In the genomic region with DNA sequence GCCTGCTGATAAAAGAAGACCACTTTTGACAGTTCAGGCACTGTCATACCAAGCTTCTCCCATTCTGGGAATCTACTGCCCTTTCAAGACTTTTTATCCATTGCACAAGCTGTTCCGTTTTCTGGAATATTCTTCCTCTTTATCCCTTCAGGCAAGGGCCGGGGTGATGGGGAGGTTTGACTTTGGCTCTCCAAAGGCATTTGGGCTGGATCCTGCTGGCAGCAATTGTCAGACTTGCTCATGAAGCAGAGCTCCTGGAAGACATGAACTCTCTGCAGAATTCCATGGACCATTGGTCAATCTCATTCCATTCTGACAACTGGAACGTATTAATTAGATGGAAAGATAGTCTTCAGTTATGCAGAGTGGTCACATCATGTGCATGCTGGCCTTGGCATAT, we compare ENCODE assay signal across 17 mouse cellular contexts.
A peak's percentile ranks its signal among the peaks of the same experiment; 100 is the strongest.
DNase-seq lines count a peak whose midpoint lies in the region; ATAC-seq and TF ChIP-seq lines count a peak whose summit lies in the region.
"Had no signal": no experiment of that assay in that cellular context is flagged by ENCODE, and none has a peak within 500 bp of the region (broad histone marks: within the 10 kb centered on the region; RNA-seq: fewer than 3 reads in every experiment).

No protein-coding gene starts in this region.

- TF ChIP-seq CTCF in kidney, adult 2 months (conservative IDR thresholded peaks at IDR 0.05; ENCODE audit: insufficient read depth, insufficient read length, low read depth, low read length), result no peak

- no peaks in the 10 kb centered on the region for H3K27me3 ChIP-seq in kidney, adult 2 months (replicated peaks; ENCODE audit: control insufficient read depth, insufficient read depth, low read length)
- no peaks in the 10 kb centered on the region for H3K27me3 ChIP-seq in kidney, embryonic 15.5 days
- H3K27me3 ChIP-seq: CH12.LX; forebrain, embryonic 13.5 days; liver, embryonic 15.5 days; midbrain, embryonic 15.5 days had no signal

- no peak for TF ChIP-seq POLR2A in kidney, adult 2 months (IDR thresholded peaks at IDR 0.05; ENCODE audit: low read depth, low read length)

- H3K27ac ChIP-seq in kidney, adult 2 months (ENCODE audit: insufficient read depth, low read depth, low read length), result no peak overlapping the region
- no peak overlapping the region for H3K27ac ChIP-seq in kidney, embryonic 15.5 days
- H3K27ac ChIP-seq: forebrain, embryonic 13.5 days; limb, embryonic 13.5 days; liver, embryonic 15.5 days; midbrain, embryonic 15.5 days had no signal

- ATAC-seq in kidney, embryonic 15.5 days (replicated peaks; ENCODE audit: low FRiP score), result no peak
- ATAC-seq in monocyte, adult 5-6 weeks (replicated peaks; ENCODE audit: insufficient number of reproducible peaks, low FRiP score, low TSS enrichment, poor library complexity, severe bottlenecking), result no peak
- ATAC-seq: activated CD4-positive, CD25-positive, alpha-beta regulatory T cell, adult 4 months; forebrain, embryonic 13.5 days; midbrain, embryonic 15.5 days had no signal

- H3K4me2 ChIP-seq in kidney, embryonic 15.5 days, result no peak overlapping the region
- H3K4me2 ChIP-seq: forebrain, embryonic 13.5 days; limb, embryonic 13.5 days; liver, embryonic 15.5 days; midbrain, embryonic 15.5 days had no signal

- peak; percentile 15 for DNase-seq in adrenal gland, adult 2 months
- DNase-seq in adrenal gland, adult 18-20 months (ENCODE audit: low spot score in 2 of 2), result no peak
- peak; percentile 14 for DNase-seq in kidney, adult 2 months
- DNase-seq in gastrocnemius, adult 8-10 months (ENCODE audit: low spot score in 2 of 2), result peak; percentile 40 to 42
- DNase-seq in heart, postnatal 36 days, result peak; percentile 33 to 63
- no peak for DNase-seq in MN1 (ENCODE audit: low spot score)
- DNase-seq: cerebellum, adult 9-10 months; kidney, postnatal 10 days; thymus, postnatal 25 days had no signal

- H3K9ac ChIP-seq in kidney, embryonic 15.5 days, result no peak overlapping the region
- H3K9ac ChIP-seq: forebrain, embryonic 13.5 days; limb, embryonic 13.5 days; liver, embryonic 15.5 days; midbrain, embryonic 15.5 days had no signal

- H3K9me3 ChIP-seq in kidney, embryonic 15.5 days (replicated peaks), result no peaks in the 10 kb centered on the region
- H3K9me3 ChIP-seq: forebrain, embryonic 13.5 days; limb, embryonic 13.5 days; liver, embryonic 15.5 days; midbrain, embryonic 15.5 days had no signal

- intact Hi-C loops in heart, postnatal 36 days (cut with DNase I), result no loop called here

- H3K36me3 ChIP-seq in kidney, adult 2 months (ENCODE audit: control insufficient read depth, insufficient read depth, low read length), result no peaks in the 10 kb centered on the region
- no peaks in the 10 kb centered on the region for H3K36me3 ChIP-seq in kidney, embryonic 15.5 days
- H3K36me3 ChIP-seq: limb, embryonic 13.5 days; liver, embryonic 15.5 days; midbrain, embryonic 15.5 days had no signal

- H3K4me1 ChIP-seq in kidney, adult 2 months (ENCODE audit: control insufficient read depth, insufficient read depth, low read length), result peaks cover 13% of the 10 kb centered on the region
- H3K4me1 ChIP-seq in kidney, embryonic 15.5 days, result peaks cover 8% of the 10 kb centered on the region
- H3K4me1 ChIP-seq: liver, embryonic 15.5 days; midbrain, embryonic 15.5 days had no signal

- no peak overlapping the region for H3K4me3 ChIP-seq in kidney, adult 2 months (ENCODE audit: insufficient read depth, low read depth, low read length)
- H3K4me3 ChIP-seq in kidney, embryonic 15.5 days (replicated peaks), result no peak overlapping the region
- H3K4me3 ChIP-seq: forebrain, embryonic 13.5 days; limb, embryonic 13.5 days; liver, embryonic 15.5 days; midbrain, embryonic 15.5 days had no signal

- 71% methylated on average over 3 of the region's 3 CpGs for WGBS in kidney, adult 2 months
- WGBS in kidney, embryonic 15.5 days, result 74% methylated on average over 3 of the region's 3 CpGs

Comparison
In these comparisons a context has a peak if more than half of its experiments do, and no peak if none do; other contexts are left out.
1. DNase-seq: peak in adrenal gland, adult 2 months (single experiment), kidney, adult 2 months (single experiment), gastrocnemius, adult 8-10 months (2 of 2) and heart, postnatal 36 days (2 of 2); none in adrenal gland, adult 18-20 months (0 of 2) and MN1 (single experiment).